Mouse (Mus musculus) gastrocnemius, adult 8-10 months (tissue): Measurements from ENCODE around the gene Slc26a9. TPM values are rescaled to one million over a fixed set of nuclear protein-coding genes. Genes with fewer than 3 reads are reported as not detected.
"Not testable (repeated sequence)": the region's sequence is repeated elsewhere in the genome, so short reads cannot be mapped to it uniquely, and the experiment has no call there.

Source experiments
- DNase-seq, 2 experiments: peaks; one replicate each; pipeline ENCODE4 v3.0.0; 2022; ENCODE audit warnings: low spot score in 2 of 2
- total RNA-seq, 4 experiments: library from RNA; stranded (reverse); gene quantifications; 2 replicates each; pipeline ENCODE4 v1.2.4; 2022

Gene Slc26a9
- total RNA-seq, 4 experiments from 2014 or later: not detected

DNA sequence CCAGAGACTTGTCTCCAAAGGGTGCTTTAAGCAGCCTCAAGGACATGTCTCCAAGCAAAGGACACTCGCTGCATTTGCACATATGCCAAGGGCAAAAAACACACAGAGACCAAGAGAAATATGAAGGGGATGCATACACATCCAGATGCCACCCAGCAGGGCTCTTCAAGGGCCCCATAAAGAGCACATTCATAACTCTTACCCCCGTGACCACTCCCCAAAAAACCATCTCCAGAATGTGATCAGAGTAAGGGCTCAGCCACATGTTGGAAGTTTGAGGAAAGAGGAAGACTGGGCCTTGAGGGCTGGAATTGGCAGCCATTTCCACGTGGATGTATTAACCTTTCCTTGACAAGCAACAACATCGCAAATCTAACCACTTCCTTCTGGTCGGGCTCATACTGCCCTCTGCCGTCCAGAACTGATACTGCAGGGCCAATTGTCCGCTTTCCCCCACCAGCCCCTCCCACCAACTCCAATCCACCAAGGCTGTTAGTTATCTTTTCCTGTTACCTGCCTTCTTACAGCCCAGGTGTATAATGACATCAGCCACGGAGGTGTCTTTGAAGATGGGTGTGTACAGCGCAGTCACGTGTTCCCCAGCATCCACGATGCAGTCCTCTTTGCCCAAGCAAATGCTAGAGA lies 21.7 kb downstream of the Slc26a9 start:
- DNase-seq: peak; percentile 57 to 63

DNA sequence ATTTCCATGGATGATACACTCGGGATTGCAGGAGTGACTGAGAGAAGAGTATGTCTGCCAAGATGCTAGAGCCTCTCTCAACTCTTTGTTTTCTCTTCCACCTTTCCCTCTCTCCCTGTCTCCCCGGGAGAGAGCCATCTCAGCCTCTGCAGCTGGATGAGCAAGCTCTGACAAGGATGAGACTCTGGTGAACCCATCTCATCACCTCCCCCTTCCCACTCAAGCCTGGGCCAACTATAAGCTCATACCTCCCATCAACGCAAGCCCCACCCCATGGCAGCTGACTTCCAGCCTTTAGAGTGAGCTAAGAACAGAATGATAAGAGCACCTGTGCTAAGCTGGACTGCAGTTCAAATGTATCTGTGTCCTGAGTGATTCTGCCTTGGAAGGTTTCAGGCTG lies 25.5 kb downstream of the Slc26a9 start:
- DNase-seq: no peak

DNA sequence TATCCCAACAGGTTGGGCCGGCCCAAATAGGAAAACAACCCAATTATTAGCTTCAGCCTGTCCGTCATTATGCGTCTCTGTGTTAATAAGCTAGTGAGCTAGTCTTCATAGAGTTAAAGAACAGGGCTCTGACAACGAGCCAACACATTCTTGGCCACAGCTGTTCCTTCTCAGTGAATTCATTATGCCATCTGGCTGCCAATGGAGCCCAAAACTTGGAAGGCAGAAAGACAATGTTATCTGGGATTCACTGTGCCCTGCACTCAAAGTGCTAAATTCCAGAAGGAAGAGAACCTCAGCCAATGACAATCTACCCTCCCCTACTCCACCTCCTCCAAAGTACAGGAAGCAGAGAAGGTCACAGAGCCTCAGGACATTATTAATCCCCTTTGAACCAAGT lies 26.8 kb downstream of the Slc26a9 start:
- no peak for DNase-seq

DNA sequence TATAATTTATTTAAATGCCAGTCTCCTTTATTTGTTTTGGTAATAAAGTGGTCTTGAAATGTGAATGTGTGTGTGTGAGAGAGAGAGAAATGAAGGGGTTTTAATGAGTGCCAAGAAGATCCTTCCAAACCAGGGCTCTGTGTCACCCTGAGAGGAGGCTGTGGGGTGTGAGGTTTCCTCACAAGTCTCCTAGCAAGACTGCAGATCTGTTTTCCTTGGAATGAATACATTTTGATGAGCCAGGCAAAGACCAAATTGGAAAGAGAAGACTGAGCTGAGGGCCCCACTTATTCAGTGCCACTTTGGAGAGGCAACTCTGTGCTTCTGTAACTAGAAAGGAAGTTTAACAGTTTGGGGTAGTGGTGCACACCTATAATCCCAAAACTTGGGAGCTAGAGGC lies 27.6 kb downstream of the Slc26a9 start:
- DNase-seq: no peak

DNA sequence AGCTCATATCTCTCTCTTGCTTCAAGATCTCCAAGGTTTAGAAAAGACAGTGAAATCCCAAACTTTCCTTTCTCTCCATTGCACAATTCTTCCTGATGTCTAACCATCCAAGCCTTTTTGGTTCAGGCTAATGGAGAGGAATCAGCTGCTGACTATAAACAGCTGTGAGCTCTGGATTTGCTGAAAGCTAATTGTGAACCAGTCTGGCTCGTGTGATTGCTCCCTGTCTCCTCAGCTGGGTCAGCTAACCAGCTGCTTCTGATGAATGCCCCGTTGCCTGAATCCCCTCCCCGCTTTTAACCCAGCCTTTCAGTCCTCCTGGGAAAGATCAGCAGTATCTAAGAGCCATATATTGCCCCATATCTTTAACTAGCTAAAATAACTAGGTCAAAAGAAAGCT lies 50.8 kb downstream of the Slc26a9 start:
- DNase-seq: no peak

DNA sequence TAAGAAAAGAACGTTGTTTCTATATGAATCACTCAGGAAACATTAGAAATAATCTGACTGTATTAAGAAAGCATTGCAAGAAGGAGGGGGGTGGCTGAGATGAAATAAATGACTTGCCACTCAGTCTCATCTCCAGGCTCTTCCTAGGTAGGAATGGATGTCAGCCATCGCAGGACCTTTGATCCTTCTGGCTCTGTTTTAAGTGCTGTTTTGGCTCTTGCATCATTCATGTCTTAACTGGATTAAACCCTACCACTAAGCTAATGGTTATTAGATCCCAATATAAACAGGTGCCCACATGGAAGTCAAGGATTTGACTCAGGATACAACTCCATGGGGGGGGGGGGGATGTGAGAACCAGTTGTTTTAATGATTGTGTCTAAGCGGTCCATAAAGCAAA lies 51.3 kb downstream of the Slc26a9 start:
- DNase-seq: no peak

DNA sequence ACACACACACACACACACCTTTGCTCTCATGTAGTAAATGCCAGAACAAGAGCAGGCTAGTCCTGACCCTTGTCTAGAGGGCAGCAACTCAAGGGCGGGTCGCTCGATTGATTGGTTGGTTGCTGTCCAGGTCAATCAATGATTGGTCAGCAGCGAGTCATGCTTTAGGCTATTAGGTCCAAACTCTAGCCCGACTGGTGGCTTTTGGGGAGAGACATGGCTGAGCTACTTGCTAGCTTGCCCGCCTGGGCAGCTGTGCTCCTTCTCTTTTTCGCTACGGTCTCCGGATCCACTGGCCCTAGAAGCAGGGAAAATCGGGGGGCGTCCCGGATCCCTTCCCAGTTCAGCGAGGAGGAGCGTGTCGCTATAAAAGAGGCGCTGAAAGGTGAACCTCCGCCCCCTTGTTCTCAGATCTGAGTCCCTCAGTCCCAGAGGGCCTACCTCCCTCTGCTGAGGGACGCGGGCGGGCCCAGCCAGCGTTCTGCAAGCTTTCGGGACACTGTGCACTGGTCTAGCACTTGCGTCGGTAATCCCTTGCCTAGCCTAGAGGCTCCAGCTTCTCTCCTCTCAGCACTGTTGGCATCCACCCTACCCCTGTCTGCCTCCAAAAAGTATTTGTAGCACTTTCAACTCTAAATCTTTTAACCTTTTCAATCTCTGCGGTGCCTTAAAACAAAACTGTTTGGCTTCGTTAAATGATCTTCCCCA lies 53.5 kb downstream of the Slc26a9 start, which contains the start of gene Pm20d1:
TSS of gene Pm20d1 (plus strand) at position 180 of the 708 bp plus-strand sequence.
- peak in 1 of 2 experiments; percentile 16 for DNase-seq

DNA sequence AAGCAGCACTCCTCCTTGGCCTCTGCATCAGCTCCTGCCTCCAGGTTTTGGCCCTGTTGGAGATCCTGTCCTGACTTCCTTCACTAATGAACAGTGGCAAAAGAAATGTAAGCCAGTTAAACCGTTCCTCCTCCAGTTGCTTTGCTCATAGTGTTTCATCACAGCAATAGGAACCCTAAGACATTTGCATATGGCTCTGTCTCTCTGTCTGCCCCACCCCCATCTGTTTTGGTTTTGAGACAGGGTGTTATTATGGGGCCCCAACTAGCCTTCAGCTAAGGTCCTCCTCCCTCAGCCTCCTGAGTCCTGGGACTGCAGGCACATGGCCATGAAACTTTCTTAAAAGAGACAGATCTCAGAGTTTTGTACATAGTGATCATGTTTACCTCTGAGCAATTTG lies 56.2 kb downstream of the Slc26a9 start:
- no peak for DNase-seq

DNA sequence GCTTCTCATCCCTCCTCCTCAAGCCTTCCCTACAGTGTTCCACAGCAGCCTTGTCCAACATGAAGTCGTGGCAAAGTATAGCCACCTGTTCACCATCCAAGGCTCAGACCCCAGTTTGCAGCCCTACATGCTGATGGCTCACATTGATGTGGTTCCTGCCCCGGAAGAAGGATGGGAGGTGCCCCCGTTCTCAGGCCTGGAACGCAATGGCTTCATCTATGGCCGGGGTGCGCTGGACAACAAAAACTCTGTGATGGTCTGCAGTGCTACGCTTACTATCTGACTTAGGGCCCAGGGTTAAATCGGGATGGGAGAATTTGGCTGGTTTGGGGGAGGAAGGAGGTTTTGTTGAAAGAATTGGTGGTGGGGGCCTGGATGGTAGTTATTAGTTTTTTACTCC lies 57.2 kb downstream of the Slc26a9 start:
- DNase-seq: no peak

DNA sequence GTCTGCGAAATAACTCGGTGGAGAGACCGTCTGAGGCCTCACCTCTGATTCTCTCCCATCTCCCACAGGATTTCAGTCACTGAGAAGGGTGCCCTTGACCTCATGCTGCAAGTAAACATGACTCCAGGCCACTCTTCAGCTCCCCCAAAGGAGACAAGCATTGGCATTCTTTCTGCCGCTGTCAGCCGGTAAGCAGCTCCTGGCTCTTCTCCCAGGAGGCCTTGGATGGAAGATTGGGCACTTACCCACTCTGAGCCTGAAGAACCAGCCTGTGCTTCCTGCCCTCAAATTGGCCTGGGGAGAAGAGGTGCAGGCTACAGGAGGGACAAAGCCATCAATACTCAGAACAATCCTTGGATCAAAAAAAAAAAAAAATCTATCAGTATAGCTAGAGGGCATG lies 58.8 kb downstream of the Slc26a9 start:
- no peak for DNase-seq

DNA sequence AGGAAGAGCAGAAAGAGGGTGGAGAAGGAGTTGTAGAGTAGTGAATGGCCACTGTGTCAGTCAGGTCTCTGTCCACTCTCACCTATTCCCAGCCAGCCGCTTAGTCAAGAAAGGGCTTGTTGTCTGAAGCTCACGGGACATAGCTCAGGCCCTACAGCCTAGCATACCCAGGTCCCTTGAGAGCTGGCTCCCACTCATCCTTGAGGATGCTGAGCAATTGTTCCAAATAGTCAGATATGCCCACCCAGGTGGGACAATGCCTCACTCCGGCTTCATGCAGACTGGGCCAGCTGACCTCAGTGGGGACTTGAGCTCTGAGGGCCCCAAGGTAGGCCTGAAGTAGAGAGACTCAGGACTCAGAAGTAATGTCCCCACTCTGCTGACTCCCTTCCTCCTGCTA lies 60.3 kb downstream of the Slc26a9 start:
- no peak for DNase-seq

DNA sequence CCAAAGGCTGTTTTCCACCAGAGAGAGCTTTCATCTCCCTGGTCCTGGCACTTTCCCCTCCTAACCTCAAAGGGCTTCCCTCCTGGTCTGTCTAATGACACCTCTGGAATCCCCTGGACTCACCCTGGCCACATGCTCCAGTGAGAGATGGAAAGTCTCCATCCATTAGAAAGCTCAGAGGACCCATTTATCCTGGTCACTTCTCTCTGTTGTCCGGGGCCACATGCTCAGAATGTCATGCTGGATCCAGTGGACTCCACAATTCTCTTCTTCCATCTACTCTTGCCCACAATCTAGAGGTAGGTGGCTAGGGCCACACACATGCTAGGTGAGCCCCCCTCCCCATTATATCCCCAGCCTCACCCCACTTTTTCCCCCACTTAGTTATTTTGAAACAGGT lies 65.2 kb downstream of the Slc26a9 start:
- no peak for DNase-seq

DNA sequence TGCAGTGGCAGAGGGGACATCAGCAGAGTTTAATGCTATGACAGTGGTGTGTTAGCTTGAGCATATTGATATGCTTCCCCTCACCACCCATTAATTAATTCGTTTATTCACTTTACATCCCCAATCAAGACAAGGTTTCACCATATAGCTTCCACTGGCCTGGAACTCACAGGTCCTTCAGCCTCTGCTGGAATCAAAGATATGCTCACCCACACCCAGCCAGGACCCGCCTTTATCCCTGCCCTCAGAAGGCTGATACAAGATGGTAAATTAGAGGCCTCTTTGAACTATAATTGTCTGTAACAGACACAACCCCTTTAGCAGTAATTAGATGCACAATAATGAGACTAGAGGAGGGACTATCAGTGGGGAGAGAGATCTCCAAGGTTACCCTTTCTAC lies 65.8 kb downstream of the Slc26a9 start:
- DNase-seq: no peak

DNA sequence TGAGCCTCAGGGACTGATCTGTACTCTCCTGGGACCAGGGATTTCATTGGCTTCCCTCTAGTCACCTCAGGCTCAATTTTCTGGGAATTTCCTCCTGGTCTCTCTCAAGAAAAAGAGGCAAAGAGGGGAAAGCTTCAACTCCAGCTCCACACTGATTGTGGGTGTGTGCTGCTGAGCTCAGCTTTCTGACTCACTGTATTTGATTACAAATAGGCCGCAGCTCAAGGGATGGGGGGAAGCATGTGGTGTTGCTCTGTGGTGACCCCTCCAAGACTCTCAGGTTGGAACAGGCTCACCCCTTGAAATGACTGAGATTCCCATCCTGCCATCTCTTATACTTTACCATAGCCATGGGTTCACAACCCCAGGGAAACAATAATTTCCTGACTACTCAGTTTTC lies 67.6 kb downstream of the Slc26a9 start:
- no peak for DNase-seq

DNA sequence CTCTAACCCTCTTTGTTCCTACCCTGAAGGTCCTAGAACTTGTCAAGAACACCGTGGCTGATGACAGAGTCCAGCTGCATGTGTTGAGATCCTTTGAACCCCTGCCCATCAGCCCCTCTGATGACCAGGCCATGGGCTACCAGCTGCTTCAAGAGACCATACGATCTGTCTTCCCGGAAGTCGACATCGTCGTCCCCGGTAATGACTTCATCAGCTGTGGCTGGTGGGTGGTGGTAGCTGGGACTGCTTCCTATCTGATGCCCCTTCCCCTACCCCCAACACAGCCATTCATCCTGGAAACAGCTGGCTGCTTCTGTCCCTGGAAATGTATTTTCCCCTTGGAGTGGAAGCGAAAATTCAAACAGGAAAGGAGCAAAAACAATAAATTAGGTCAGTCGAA lies 68.2 kb downstream of the Slc26a9 start:
- DNase-seq: no peak

DNA sequence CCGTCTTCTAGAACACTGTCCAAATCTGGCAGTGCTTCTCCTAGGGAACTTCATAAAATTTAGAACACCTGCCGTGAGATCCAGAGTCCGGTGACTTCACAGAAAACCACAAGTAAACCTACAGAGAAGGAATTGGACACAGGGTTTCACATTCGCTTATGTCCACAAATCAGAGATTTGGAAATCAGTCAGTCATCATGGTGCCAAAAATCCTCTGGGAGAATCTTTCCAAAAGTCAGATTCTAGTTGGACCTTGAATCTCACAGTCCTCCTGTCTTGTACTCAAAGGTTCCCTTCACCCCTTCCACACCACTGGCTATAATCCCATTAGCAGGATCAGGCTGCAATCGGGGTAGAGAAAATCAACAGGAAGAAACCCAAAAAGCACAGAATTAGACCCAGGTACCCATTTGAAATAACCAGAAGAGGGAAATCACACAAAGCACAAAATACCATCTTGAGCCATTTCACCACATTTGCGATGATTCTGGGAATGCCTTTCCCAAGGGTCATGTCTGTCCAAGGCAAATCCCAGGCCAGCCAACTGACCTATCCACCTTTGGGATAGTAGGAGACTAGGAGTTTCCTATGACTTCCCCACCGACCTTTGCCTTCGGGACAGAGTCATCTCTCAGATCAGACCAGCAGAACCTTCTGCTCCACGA lies 68.9 kb downstream of the Slc26a9 start:
- no peak for DNase-seq

DNA sequence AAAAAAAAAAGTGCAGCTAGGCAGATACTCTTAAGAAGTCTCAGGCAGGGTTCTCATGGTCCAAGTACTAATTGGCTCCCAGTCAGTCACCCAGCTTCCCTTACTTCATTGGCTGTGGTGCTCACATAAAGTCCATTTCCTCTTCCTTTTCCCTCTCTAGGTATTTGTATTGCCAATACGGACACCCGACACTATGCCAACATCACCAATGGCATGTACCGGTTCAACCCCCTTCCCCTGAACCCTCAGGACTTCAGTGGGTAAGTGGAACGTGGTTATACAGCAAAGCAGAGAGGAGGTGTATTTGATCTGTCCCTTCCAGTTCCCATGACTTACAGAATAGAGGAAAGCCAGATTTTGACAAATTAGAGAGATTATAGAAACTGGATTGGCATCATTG lies 69.9 kb downstream of the Slc26a9 start:
- no peak for DNase-seq

DNA sequence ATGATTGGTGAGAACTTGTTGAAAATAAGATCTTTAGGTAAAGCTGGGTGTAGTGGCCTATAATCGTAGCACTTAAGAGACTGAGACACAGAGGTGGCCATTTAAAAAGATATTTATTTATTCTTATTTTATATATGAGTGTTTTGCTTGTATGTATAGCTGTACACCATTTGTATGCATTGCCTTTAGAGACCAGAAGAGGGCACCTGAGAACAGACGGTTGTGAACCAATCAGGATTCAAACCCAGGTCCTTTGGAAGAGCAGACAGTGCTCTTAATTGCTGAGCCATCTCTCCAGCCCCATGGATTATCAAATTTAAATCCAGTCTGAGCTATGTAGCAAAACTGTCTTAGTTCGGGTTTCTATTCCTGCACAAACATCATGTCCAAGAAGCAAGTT lies 70.4 kb downstream of the Slc26a9 start:
- no peak for DNase-seq

DNA sequence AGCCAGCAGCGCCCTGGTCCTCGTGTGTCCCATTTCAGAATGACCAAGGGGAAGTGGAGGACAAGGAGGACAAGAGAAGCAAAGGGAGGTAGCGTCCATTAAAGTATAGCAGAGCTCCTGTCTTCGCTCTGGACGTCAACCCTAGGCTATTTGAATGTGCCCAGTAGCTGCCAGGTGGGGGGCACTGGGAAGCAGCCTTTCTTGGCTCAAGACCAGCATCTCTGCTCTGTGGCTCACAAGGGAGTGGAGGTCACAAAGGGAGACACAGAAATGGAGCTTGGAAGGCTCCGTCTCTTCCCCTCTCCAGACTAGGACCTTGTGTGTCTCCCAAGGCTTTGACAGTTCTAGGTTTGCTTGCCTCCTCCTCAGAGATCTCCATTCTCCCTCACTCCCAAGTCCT lies 73.1 kb downstream of the Slc26a9 start:
- no peak for DNase-seq

DNA sequence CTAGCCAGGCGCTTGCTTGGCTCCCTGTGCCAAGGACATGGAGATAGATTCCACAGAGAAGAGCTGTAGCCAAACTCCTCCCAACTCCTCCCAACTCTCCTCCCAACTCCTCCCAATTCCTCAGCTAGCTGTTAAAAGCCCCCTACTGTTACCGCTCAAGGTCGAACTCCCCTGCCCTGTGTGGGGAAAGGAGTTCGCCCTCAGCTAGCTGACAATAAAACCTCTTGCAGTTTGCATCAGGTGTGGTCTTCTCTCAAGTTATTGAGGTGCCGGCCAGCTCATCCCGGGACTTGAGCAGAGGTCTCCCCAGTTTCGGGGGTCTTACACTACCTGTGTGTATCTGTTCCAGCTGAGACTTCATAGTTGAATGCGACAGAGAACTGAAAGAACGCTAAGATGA lies 76.5 kb downstream of the Slc26a9 start:
- DNase-seq: not testable (repeated sequence)

DNA sequence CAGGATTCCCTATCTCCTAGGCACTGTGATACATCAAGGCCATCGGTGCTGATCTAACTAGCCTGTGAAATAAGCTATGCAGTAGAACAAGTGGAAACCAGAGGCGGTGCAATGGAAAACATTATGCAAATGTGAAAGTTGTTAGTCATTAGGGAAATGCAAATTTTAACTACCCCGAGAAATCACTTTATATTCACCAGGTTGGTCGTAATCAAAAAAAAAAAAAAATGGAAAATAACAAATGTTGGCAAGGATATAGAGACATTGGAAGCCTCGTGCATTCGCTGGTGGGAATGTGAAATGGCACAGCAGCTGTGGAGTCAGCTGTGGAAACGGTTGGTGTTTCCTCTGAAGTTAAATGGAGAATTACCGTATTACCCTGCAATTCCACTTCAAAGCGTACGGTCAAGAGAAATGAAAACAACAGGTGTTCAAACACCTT lies 77.1 kb downstream of the Slc26a9 start:
- DNase-seq: no peak
